Mouse (Mus musculus): ENCODE data around the gene Suv39h1. TPM values are rescaled to one million over a fixed set of nuclear protein-coding genes. Genes with fewer than 3 reads are reported as not detected.
A peak's percentile ranks its signal among the peaks of the same experiment; 100 is the strongest.
"Not testable (repeated sequence)": the region's sequence is repeated elsewhere in the genome, so short reads cannot be mapped to it uniquely, and the experiment has no call there.

The Suv39h1 gene
- total and polyA plus RNA-seq, 3 experiments: 104 to 129 (median 122) TPM

DNA sequence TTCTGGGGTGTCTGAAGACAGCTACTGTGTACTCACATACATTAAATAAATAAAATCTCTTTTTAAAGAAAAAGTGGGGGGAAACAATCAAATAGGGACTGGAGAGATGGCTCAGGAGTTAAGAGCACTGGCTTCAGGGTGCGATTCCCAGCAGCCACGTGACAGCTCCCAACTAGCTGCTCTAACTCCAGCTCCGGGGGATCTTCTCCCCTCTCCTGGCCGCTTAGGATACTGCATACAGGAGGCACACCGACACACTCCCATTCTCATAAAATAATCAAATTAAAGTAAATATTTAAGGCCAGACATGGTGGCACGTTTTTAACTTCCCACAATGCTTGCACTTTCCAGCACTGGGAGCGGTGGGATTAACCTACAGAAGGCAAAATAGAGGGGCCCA, 58.9 kb downstream of the Suv39h1 start:
- DNase-seq (ENCODE audit: low read depth, low spot score); H3K27me3 ChIP-seq (ENCODE audit: control insufficient read depth in 1 of 2, insufficient read depth in 2 of 2, low read length in 2 of 2); H3K4me3 ChIP-seq (ENCODE audit: control insufficient read depth in 1 of 2, insufficient read depth in 1 of 2, low read depth in 2 of 2, low read length in 2 of 2); H3K27ac ChIP-seq (ENCODE audit: control insufficient read depth, low read depth, low read length); H3K9ac ChIP-seq (ENCODE audit: control insufficient read depth, low read depth, low read length, poor library complexity, severe bottlenecking); H3K4me1 ChIP-seq (ENCODE audit: control insufficient read depth in 1 of 2, insufficient read depth in 2 of 2, low read length in 2 of 2); H3K79me2 ChIP-seq (ENCODE audit: control insufficient read depth, insufficient read depth, low read length, poor library complexity); H3K36me3 ChIP-seq (ENCODE audit: control insufficient read depth in 1 of 2, insufficient read depth in 2 of 2, low read length in 2 of 2); H3K9me3 ChIP-seq (replicated peaks; ENCODE audit: insufficient read depth, low read length): not testable (repeated sequence)
- TF ChIP-seq SMC3 (IDR thresholded peaks at IDR 0.05; ENCODE audit: low read depth, low read length) (peak; percentile 42), RAD21 (IDR thresholded peaks at IDR 0.05; ENCODE audit: low read depth, low read length) (peak; percentile 31), CTCF (IDR thresholded peaks at IDR 0.05 in 2 of 3, conservative IDR thresholded peaks at IDR 0.05 in 1 of 3; ENCODE audit: control insufficient read depth in 1 of 3, insufficient read depth in 1 of 3, low read depth in 2 of 3, low read length in 3 of 3, poor library complexity in 1 of 3, severe bottlenecking in 1 of 3) (peak in 2 of 3 experiments; percentile 33 to 34; a peak in 3 of 6 replicates)

- no peak overlapping the region for H3K9ac ChIP-seq (ENCODE audit: control insufficient read depth, low read depth, low read length, poor library complexity, severe bottlenecking)
- H3K9me3 ChIP-seq (replicated peaks; ENCODE audit: insufficient read depth, low read length): no peaks in the 10 kb centered on the region
- peaks cover 0 to 12% of the 10 kb centered on the region in 2 experiments; a peak in 3 of 4 replicates for H3K4me1 ChIP-seq (ENCODE audit: control insufficient read depth in 1 of 2, insufficient read depth in 2 of 2, low read length in 2 of 2)
- no peak overlapping the region for H3K27ac ChIP-seq (ENCODE audit: control insufficient read depth, low read depth, low read length)
- TF ChIP-seq ZMIZ1 (IDR thresholded peaks at IDR 0.05; ENCODE audit: low read depth, low read length) (no peak), GABPA (IDR thresholded peaks at IDR 0.05; ENCODE audit: low read depth, low read length) (no peak), E2F4 (IDR thresholded peaks at IDR 0.05; ENCODE audit: borderline replicate concordance, low read depth, low read length) (no peak), ELF1 (IDR thresholded peaks at IDR 0.05; ENCODE audit: low read depth, low read length) (no peak), USF2 (IDR thresholded peaks at IDR 0.05; ENCODE audit: borderline replicate concordance in 1 of 2, insufficient read depth in 1 of 2, low read depth in 1 of 2, low read length in 2 of 2) (no peak), CHD1 (IDR thresholded peaks at IDR 0.05; ENCODE audit: low read depth, low read length) (no peak), MAFK (IDR thresholded peaks at IDR 0.05; ENCODE audit: borderline replicate concordance, low read depth, low read length) (no peak), ZC3H11A (IDR thresholded peaks at IDR 0.05; ENCODE audit: low read depth, low read length) (no peak), MAZ (IDR thresholded peaks at IDR 0.05; ENCODE audit: low read depth, low read length) (no peak), JUND (IDR thresholded peaks at IDR 0.05; ENCODE audit: low read depth, low read length) (no peak), BHLHE40 (IDR thresholded peaks at IDR 0.05; ENCODE audit: borderline replicate concordance, low read depth, low read length) (no peak), USF1 (IDR thresholded peaks at IDR 0.05; ENCODE audit: low read depth, low read length) (no peak), RCOR1 (IDR thresholded peaks at IDR 0.05; ENCODE audit: low read depth, low read length) (no peak), NRF1 (IDR thresholded peaks at IDR 0.05; ENCODE audit: insufficient read depth, low read depth, low read length, poor library complexity, severe bottlenecking) (no peak), POLR2AphosphoS5 (IDR thresholded peaks at IDR 0.05; ENCODE audit: borderline replicate concordance, low read depth, low read length) (no peak), TAL1 (IDR thresholded peaks at IDR 0.05; ENCODE audit: low read length) (no peak)
- no peaks in the 10 kb centered on the region for H3K27me3 ChIP-seq (ENCODE audit: control insufficient read depth in 1 of 2, insufficient read depth in 2 of 2, low read length in 2 of 2)
- no peak overlapping the region for H3K4me3 ChIP-seq (ENCODE audit: control insufficient read depth in 1 of 2, insufficient read depth in 1 of 2, low read depth in 2 of 2, low read length in 2 of 2)
- no peak for DNase-seq (ENCODE audit: low read depth, low spot score)
- no peaks in the 10 kb centered on the region for H3K79me2 ChIP-seq (ENCODE audit: control insufficient read depth, insufficient read depth, low read length, poor library complexity)
- peaks cover 0 to 9% of the 10 kb centered on the region in 2 experiments; a peak in 2 of 4 replicates for H3K36me3 ChIP-seq (ENCODE audit: control insufficient read depth in 1 of 2, insufficient read depth in 2 of 2, low read length in 2 of 2)
Observed at GRCm38 (mm10) chrX:8013569-8014314, 60.8 kb downstream of the Suv39h1 start.

Data from MEL (cell line).